Mouse (Mus musculus) forebrain, embryonic 13.5 days (tissue): ENCODE results near the gene Psmd12. TPM values are rescaled to one million over a fixed set of nuclear protein-coding genes. Genes with fewer than 3 reads are reported as not detected.

Experiments
- ATAC-seq: fragments of 200-750 bp; cut with Nextera tagmentation; 2 replicates; pipeline ENCODE4 v1.8.0; 2017
- H3K27ac ChIP-seq: fragments of 300-500 bp; sonication (generic); 2 replicates; pipeline ENCODE4 v1.5.1; 2015; ENCODE audit warnings: inconsistent platforms, mild to moderate bottlenecking, moderate library complexity
- H3K27me3 ChIP-seq: fragments of 300-500 bp; sonication (generic); 2 replicates; pipeline ENCODE4 v1.6.1; 2015; ENCODE audit warnings: mild to moderate bottlenecking, inconsistent platforms
- H3K36me3 ChIP-seq: fragments of 300-500 bp; sonication (generic); 2 replicates; pipeline ENCODE4 v1.6.1; 2015; ENCODE audit warnings: mild to moderate bottlenecking, inconsistent platforms; ENCODE audit not compliant: poor library complexity, severe bottlenecking
- H3K4me1 ChIP-seq: fragments of 300-500 bp; sonication (generic); 2 replicates; pipeline ENCODE4 v1.6.1; 2015; ENCODE audit warnings: inconsistent platforms
- H3K4me2 ChIP-seq: fragments of 300-500 bp; sonication (generic); 2 replicates; pipeline ENCODE4 v1.6.1; 2015; ENCODE audit warnings: inconsistent platforms, mild to moderate bottlenecking, moderate library complexity
- H3K4me3 ChIP-seq: fragments of 300-500 bp; sonication (generic); 2 replicates; pipeline ENCODE4 v1.5.1; 2015; ENCODE audit warnings: mild to moderate bottlenecking, inconsistent platforms
- H3K9ac ChIP-seq: fragments of 300-500 bp; sonication (generic); 2 replicates; pipeline ENCODE4 v1.6.1; 2015; ENCODE audit warnings: mild to moderate bottlenecking, inconsistent platforms
- H3K9me3 ChIP-seq: fragments of 300-500 bp; sonication (generic); replicated peaks from 2 replicates; pipeline ENCODE4 v1.6.1; 2016; ENCODE audit warnings: inconsistent platforms
- WGBS: fragments of 180-500 bp; shearing (Covaris S2); methylation state at CpG from one replicate; pipeline ENCODE4 v1.1.7; 2015; 5-methylcytosine and 5-hydroxymethylcytosine counted together
- polyA plus RNA-seq: library from polyadenylated mRNA; unstranded; fragments of >200 nt; fragmentation: Nextera tagmentation; extraction: Ambion mirVana; gene quantifications from 2 replicates; pipeline ENCODE4 v1.2.1, GENCODE M21; 2015

The Psmd12 gene
- polyA plus RNA-seq, 1 experiment from 2014 or later: 171 TPM

GRCm38 (mm10) chr11:107465041-107465440 lies 14.2 kb upstream of the Psmd12 start:
- no peaks in the 10 kb centered on the region; the same call in 1 of the 2 replicates for H3K9me3 ChIP-seq
- no peak overlapping the region for H3K27ac ChIP-seq
- ATAC-seq: no peak
- 0 out of 2 replicates have a peak, but pooled peaks cover 9% of the 10 kb centered on the region for H3K36me3 ChIP-seq
- H3K9ac ChIP-seq: no peak overlapping the region
- H3K4me3 ChIP-seq: no peak overlapping the region
- H3K27me3 ChIP-seq: no peaks in the 10 kb centered on the region
- no peak overlapping the region for H3K4me2 ChIP-seq
- 93% methylated on average over 4 of the region's 4 CpGs for WGBS
- peaks cover 30% of the 10 kb centered on the region for H3K4me1 ChIP-seq

- Histone ChIP-seq H3K36me3 (0 out of 2 replicates have a peak, but pooled peaks cover 9% of the 10 kb centered on the region), H3K4me2 (no peak overlapping the region), H3K27ac (no peak overlapping the region), H3K4me1 (peaks cover 27% of the 10 kb centered on the region), H3K9ac (no peak overlapping the region), H3K27me3 (no peaks in the 10 kb centered on the region), H3K4me3 (no peak overlapping the region), H3K9me3 (no peaks in the 10 kb centered on the region; the same call in 1 of the 2 replicates)
- ATAC-seq: no peak
- 86% methylated on average over 1 of the region's 1 CpGs for WGBS
Observed at GRCm38 (mm10) chr11:107465969-107466368, 13.3 kb upstream of the Psmd12 start.

- Histone ChIP-seq H3K9ac (no peak overlapping the region), H3K36me3 (0 out of 2 replicates have a peak, but pooled peaks cover 9% of the 10 kb centered on the region), H3K27ac (no peak overlapping the region), H3K4me3 (no peak overlapping the region), H3K4me2 (peak overlapping the region; percentile 5; the same call in 1 of the 2 replicates), H3K9me3 (no peaks in the 10 kb centered on the region; the same call in 1 of the 2 replicates), H3K27me3 (no peaks in the 10 kb centered on the region), H3K4me1 (peaks cover 33% of the 10 kb centered on the region)
- WGBS: 80% methylated on average over 6 of the region's 6 CpGs
- ATAC-seq: no peak
Observed at GRCm38 (mm10) chr11:107466611-107467391, 12.5 kb upstream of the Psmd12 start.

- H3K9me3 ChIP-seq: no peaks in the 10 kb centered on the region
- peak overlapping the region; percentile 91 for H3K27ac ChIP-seq
- 18% methylated on average over 16 of the region's 16 CpGs for WGBS
- H3K9ac ChIP-seq: peak overlapping the region; percentile 92
- H3K36me3 ChIP-seq: 0 out of 2 replicates have a peak, but pooled peaks cover 4% of the 10 kb centered on the region
- peaks cover 38% of the 10 kb centered on the region for H3K4me1 ChIP-seq
- peak overlapping the region; percentile 88 for H3K4me3 ChIP-seq
- ATAC-seq: 0 out of 2 replicates have a peak, but pooled peaks have one; percentile 0
- H3K4me2 ChIP-seq: peak overlapping the region; percentile 74
- no peaks in the 10 kb centered on the region for H3K27me3 ChIP-seq
Observed at GRCm38 (mm10) chr11:107468252-107469030, 10.8 kb upstream of the Psmd12 start.

- peak; percentile 89 for ATAC-seq
- WGBS: 1% methylated on average over 29 of the region's 38 CpGs
- peak overlapping the region; percentile 74 for H3K4me2 ChIP-seq
- H3K27ac ChIP-seq: peak overlapping the region; percentile 91
- peak overlapping the region; percentile 88 for H3K4me3 ChIP-seq
- H3K9me3 ChIP-seq: no peaks in the 10 kb centered on the region
- H3K36me3 ChIP-seq: 0 out of 2 replicates have a peak, but pooled peaks cover 2% of the 10 kb centered on the region
- peak overlapping the region; percentile 92 for H3K9ac ChIP-seq
- peaks cover 37% of the 10 kb centered on the region for H3K4me1 ChIP-seq
- no peaks in the 10 kb centered on the region for H3K27me3 ChIP-seq
Observed at GRCm38 (mm10) chr11:107469031-107469522, 10.2 kb upstream of the Psmd12 start.

- peak overlapping the region; percentile 74 for H3K4me2 ChIP-seq
- H3K27ac ChIP-seq: peak overlapping the region; percentile 91
- no peaks in the 10 kb centered on the region for H3K36me3 ChIP-seq
- H3K27me3 ChIP-seq: no peaks in the 10 kb centered on the region
- under 1% methylated on average over 59 of the region's 59 CpGs for WGBS
- H3K9ac ChIP-seq: peak overlapping the region; percentile 92
- H3K4me1 ChIP-seq: peaks cover 35% of the 10 kb centered on the region
- peak; percentile 57 for ATAC-seq
- no peaks in the 10 kb centered on the region for H3K9me3 ChIP-seq
- peak overlapping the region; percentile 88 for H3K4me3 ChIP-seq
Observed at GRCm38 (mm10) chr11:107469523-107470371, 9.5 kb upstream of the Psmd12 start.

GRCm38 (mm10) chr11:107470521-107471041 lies 8.7 kb upstream of the Psmd12 start, which contains the start of gene Pitpnc1:
Gene Pitpnc1 (minus strand): TSS chr11:107470699.
- peak within 1 kb of the TSS; percentile 92 for H3K9ac ChIP-seq
- ATAC-seq: peak; percentile 90
- peaks cover 35% of the 10 kb centered on the region for H3K4me1 ChIP-seq
- peak within 1 kb of the TSS; percentile 88 for H3K4me3 ChIP-seq
- WGBS: under 1% methylated on average over 37 of the region's 37 CpGs
- H3K27ac ChIP-seq: peak within 1 kb of the TSS; percentile 91
- no peaks in the 10 kb centered on the region for H3K9me3 ChIP-seq
- no peaks in the 10 kb centered on the region for H3K36me3 ChIP-seq
- peak within 1 kb of the TSS; percentile 74 for H3K4me2 ChIP-seq
- H3K27me3 ChIP-seq: no peaks in the 10 kb centered on the region

GRCm38 (mm10) chr11:107471071-107471720 lies 8.1 kb upstream of the Psmd12 start:
- H3K27ac ChIP-seq: peak overlapping the region; percentile 91
- ATAC-seq: no peak
- no peaks in the 10 kb centered on the region for H3K27me3 ChIP-seq
- 7% methylated on average over 11 of the region's 11 CpGs for WGBS
- peaks cover 35% of the 10 kb centered on the region for H3K4me1 ChIP-seq
- H3K4me2 ChIP-seq: peak overlapping the region; percentile 74
- H3K9ac ChIP-seq: peak overlapping the region; percentile 92; the same call in 1 of the 2 replicates
- peak overlapping the region; percentile 88 for H3K4me3 ChIP-seq
- no peaks in the 10 kb centered on the region for H3K9me3 ChIP-seq
- H3K36me3 ChIP-seq: no peaks in the 10 kb centered on the region

GRCm38 (mm10) chr11:107472304-107472703 lies 7.0 kb upstream of the Psmd12 start:
- H3K4me1 ChIP-seq: peaks cover 24% of the 10 kb centered on the region
- H3K9me3 ChIP-seq: no peaks in the 10 kb centered on the region
- no peak for ATAC-seq
- H3K9ac ChIP-seq: no peak overlapping the region
- no peaks in the 10 kb centered on the region for H3K27me3 ChIP-seq
- no peaks in the 10 kb centered on the region for H3K36me3 ChIP-seq
- 88% methylated on average over 3 of the region's 3 CpGs for WGBS
- no peak overlapping the region for H3K27ac ChIP-seq
- no peak overlapping the region for H3K4me3 ChIP-seq
- H3K4me2 ChIP-seq: no peak overlapping the region

- Histone ChIP-seq H3K9me3 (no peaks in the 10 kb centered on the region), H3K36me3 (no peaks in the 10 kb centered on the region), H3K4me1 (peaks cover 17% of the 10 kb centered on the region), H3K27me3 (no peaks in the 10 kb centered on the region), H3K4me2 (no peak overlapping the region), H3K4me3 (no peak overlapping the region), H3K27ac (no peak overlapping the region), H3K9ac (no peak overlapping the region)
- WGBS: 25% methylated on average over 8 of the region's 8 CpGs
- ATAC-seq: no peak
Observed at GRCm38 (mm10) chr11:107473137-107473820, 6.0 kb upstream of the Psmd12 start.
